Mouse (Mus musculus): ENCODE results near the gene D130052B06Rik. TPM values are rescaled to one million over a fixed set of nuclear protein-coding genes. Genes with fewer than 3 reads are reported as not detected.
A peak's percentile ranks its signal among the peaks of the same experiment; 100 is the strongest.

The D130052B06Rik gene
- total RNA-seq (2015; ENCODE audit: low replicate concordance) (not detected in 2 replicates), total RNA-seq (2017; ENCODE audit: low replicate concordance) (not detected in 2 replicates)

DNA sequence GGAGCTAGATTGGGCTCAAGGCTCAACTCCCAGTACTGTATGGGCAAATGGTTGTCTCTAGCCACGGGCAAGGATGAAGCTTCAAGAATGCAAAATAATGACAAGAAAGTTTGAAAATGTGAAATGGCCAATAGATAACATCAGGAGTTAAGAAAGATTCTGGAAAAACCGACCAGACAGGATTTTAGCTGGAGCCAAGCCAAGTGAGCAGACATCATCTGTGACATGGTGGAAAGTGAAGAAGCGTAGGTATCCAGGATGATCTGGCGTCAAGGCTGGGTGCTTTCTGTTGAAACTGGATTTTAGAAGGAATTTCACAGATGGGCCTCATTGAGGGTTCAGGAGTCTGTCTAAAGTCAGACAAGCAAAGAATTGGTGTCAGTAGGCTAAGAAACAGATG, at the start of gene D130052B06Rik:
Gene D130052B06Rik, plus strand, starts transcription at position 317 of the 400 bp plus-strand sequence.
- no peak for ATAC-seq (replicated peaks; ENCODE audit: low FRiP score, poor library complexity, severe bottlenecking)

DNA sequence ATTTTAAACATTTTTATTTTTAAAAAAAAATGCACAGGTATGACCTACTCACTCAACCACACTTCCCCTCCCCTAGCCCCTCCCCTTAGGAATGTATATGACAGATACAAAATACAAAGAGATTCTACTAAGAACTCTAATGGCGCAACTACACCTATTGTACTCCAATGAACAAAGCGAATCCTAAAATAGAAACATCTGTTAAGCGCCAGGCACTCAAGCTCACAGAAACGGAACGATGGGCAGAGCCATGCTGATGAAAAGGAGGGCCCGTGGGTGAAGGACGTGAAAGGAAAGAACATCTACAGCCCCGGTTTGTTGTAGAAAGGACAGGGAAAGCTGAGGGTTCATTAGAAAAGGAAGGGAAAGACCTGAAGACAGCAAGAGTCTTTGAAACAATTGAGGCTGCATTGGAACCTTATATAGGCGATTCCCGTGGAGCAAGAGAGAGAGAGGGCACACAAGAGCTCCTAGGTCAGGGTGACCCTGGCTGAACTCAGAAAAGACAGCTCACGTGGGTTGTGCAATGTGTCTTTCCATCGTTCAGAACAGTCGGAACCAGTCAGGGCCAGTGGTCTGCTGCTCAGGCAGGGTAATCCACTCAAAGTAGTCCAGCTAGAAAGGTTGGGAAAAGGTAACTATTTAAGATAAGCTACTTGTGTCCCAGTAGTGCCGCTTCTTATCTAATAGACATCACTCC, 48.1 kb upstream of the D130052B06Rik start:
- no peak for ATAC-seq (replicated peaks; ENCODE audit: low FRiP score, poor library complexity, severe bottlenecking)

DNA sequence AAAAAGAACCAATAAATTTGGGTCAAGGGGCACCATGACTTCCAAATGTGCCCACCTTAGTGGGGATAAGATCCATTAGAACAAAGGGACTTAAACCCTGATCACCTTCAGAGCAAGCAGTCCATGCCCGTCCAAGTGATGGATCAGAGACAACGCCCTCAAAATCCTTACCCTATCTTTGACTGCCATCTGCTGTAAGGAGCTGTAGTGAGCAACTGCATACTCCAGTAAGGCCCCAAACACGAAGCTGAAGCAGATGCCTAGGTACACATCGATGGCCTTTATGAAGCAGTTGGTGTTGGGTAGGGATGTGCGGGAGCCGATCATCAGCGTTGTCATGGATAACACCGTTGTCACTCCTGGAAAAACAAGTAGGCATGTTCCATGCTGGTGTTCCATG, 45.0 kb upstream of the D130052B06Rik start:
- ATAC-seq (replicated peaks; ENCODE audit: low FRiP score, poor library complexity, severe bottlenecking) = no peak

DNA sequence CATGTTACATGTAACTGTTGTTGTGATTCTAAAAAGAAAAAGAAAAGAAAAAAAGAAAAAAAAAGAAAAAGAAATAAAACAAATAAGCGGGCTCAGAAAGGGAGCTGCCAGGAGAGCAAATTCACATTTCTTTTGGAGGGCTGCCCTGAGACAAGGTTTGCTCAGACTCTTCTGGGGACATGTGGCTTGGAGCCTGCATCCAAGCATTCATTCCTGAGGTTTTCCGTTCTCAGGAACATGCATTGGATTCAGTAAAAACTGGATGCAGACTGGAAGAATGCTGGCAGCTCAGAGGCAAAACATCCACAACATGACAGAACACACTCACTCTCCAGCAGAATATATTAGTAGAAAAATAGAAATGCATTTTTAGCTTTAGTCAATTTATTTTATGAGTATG, 35.2 kb upstream of the D130052B06Rik start:
- no peak for ATAC-seq (replicated peaks; ENCODE audit: low FRiP score, poor library complexity, severe bottlenecking)

DNA sequence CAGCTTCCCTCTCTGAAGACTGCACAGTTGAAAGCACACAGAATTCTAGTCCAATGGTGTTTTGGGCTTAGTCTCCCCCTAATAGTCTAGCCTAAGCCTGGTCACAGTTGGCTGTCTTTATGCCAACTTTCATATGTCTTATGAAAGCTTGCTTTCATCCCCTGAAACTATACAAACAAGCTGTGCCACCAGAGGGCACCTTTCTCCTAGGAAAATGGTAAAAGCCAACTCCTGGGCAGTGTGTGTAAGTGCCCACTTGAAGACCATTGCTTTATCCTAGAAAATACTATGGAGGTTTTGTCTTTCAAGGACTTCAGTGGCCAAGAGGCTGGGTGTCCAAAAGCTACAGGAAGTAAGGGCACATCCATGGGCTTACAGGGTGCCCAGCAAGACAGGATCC, 28.7 kb upstream of the D130052B06Rik start:
- ATAC-seq (replicated peaks; ENCODE audit: low FRiP score, poor library complexity, severe bottlenecking) = no peak

DNA sequence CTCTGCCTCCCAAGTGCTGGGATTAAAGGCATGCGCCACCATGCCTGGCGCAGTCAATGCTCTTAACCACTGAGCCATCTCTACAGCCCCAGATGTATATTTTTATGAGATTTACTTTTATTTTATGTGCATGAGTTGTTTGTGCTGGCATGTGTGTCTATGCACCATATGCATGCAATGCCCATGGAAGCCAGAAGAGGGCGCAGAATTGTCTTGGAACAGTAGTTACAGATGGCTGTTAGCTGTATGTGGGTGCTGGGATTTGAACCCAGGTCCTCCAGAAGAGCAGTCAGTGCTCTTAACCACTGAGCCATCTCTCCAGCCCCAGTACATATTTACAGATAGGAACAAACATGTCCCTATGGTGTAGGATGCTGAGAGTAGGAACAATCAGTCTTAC, 24.2 kb upstream of the D130052B06Rik start:
- ATAC-seq (replicated peaks; ENCODE audit: low FRiP score, poor library complexity, severe bottlenecking) = no peak

DNA sequence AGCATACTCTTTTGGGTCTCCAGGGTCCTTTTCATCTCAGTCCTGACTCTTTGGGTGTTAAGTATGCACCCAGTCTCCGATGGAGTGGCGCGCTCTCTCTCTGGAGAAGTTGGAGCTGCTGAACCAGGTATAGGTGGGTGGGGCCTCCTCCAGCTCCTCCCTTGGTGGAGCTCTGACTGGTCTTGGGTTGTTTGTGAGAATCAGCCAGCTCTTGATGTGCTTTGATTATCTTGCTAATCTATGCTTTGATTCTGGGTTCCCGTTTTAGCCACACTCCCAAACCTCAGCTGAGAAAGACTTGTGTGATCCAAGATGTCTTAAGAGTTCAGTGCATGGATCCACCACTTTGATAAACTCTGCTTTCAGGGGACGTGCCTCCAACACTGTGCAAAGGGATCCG, 20.2 kb upstream of the D130052B06Rik start, which contains the start of gene Gabrp:
Gene Gabrp, minus strand, starts transcription at position 101 of the 400 bp plus-strand sequence.
- no peak for ATAC-seq (replicated peaks; ENCODE audit: low FRiP score, poor library complexity, severe bottlenecking)

DNA sequence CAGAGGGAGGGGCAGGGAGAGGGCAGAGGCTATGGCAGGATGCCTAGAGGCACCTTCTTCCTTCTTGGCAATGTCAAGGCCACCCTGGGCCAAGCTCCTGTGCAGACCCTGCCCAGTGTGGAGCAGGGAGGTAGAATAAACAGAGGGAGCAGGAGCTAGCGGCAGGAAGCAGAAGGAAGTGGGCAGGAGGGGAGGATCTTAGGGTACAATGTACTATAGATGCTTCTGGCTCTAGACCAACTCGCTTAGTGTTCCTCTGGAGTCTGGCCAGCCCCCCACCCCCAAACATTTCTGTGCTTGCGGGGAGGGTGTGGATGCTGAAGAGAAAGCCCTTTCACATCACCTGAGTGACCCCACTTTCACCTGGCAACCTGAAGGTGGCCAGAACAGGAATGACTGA, 19.5 kb upstream of the D130052B06Rik start:
- no peak for ATAC-seq (replicated peaks; ENCODE audit: low FRiP score, poor library complexity, severe bottlenecking)

DNA sequence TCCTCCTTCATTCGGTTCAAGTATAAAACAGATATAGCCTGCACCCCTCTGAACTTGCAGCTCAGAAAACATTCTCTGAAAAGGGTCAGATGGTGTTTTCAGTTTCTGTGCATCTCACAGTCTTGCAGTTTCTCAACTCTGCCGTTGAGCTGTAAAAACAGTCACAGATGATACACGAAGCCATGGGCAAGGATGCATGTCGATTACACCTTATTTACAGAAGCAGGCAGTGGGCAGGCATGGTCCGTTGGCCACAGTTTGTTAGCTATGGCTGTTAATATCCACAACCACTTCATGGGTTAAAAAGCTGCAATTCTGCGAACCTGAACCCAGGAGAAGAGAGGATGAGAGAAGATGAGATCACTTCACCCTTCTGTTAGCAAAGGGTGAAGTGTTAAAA, 12.5 kb upstream of the D130052B06Rik start:
- no peak for ATAC-seq (replicated peaks; ENCODE audit: low FRiP score, poor library complexity, severe bottlenecking)

DNA sequence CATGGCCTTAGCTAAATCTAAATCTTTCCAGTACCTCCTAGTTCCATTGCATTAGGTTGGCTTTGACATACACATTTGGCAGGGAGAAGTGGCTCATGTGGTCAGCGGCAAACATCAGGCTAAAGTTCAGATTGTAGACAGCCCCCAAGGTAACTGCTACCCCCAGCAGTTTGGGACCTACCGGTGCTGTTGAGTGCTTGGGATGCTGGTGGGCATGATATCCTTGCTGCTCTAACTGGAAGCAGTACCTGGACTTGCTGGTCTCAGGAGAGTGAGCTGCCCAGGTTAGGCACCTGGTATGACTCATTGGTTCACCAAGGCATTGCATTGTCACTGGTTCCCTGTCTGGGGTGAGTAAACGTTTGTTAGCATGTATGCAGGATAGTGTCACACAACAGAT, 8.3 kb upstream of the D130052B06Rik start:
- no peak for ATAC-seq (replicated peaks; ENCODE audit: low FRiP score, poor library complexity, severe bottlenecking)

DNA sequence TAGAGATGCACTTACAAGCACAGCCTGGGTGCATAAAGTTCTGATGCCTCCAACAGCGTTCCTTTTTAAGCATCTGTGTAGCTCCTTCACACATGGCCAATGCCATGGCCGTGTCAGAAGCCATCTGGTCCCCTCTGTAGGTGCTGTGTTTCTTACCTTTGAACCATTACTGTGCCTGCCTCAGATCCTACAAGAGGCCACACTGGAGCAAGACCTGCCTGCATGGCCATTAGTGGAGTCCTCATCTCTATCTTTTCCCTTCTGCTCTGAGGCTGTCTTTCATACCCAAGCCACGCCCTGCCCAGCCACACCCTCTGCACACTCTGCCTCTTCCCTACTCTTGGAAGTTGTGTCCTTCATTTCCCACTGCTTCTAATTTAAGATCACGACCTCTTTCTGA, 6.3 kb upstream of the D130052B06Rik start:
- ATAC-seq (replicated peaks; ENCODE audit: low FRiP score, poor library complexity, severe bottlenecking) = no peak

DNA sequence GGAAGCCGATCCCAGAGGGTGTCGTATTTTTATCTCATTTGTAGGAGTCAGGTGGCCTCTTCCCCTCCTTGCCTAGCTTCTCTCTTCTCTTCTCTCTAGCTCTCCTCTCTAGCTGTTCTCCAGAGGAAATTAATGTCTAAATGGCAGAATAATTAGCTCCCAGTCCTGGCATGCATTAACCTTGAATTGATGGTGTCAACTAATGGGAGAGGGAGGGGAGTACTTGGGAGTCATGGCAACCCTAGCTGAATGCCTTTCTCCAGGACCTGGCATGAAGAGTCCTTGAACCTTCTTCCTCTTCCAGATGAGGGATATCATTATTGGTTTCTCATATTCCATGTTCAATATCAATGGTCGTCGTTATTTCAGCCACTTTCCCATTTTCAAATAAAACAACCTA, 2.4 kb upstream of the D130052B06Rik start:
- no peak for ATAC-seq (replicated peaks; ENCODE audit: low FRiP score, poor library complexity, severe bottlenecking)

DNA sequence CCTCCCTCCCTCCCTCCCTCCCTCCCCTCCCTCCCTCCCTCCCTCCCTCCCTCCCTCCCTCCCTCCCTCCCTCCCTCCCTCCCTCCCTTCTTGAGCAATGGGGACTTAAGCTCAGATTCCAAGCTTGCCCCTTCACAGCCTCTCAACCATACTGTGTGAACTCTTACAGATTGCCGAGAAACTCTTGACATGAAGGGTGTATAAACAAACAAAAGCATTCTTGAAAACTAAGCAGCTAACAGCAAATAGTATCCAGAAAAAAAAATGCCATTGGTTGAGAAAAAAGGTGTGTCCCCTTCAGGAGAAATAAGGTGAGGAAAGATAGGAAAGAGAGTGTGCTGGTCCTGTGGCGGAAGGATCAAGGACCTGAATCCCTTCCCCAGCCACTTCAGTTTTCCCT, 4.1 kb downstream of the D130052B06Rik start:
- ATAC-seq (replicated peaks; ENCODE audit: low FRiP score, poor library complexity, severe bottlenecking) = no peak

DNA sequence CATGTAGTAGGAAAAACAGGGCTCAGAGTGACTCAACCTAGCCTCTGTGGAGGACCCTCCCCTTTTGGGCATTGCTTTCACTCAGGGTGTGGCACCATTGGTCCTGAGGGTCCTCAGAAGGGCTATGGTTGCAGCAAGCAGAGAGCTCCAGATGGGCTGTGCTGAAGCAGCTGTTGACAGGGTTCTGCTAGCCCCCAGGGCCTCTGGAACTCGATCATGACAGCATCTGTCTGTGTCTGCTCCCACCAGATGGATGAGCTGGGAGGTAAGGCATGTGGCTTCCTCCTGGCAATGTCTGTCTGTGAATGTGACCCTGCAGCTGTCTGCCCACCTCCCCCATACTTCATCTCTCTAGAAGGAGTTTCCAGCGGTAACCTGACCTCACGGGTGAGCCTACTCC, 8.7 kb downstream of the D130052B06Rik start:
- 0 out of 2 replicates have a peak, but pooled peaks have one; percentile 6 for ATAC-seq (replicated peaks; ENCODE audit: low FRiP score, poor library complexity, severe bottlenecking)

DNA sequence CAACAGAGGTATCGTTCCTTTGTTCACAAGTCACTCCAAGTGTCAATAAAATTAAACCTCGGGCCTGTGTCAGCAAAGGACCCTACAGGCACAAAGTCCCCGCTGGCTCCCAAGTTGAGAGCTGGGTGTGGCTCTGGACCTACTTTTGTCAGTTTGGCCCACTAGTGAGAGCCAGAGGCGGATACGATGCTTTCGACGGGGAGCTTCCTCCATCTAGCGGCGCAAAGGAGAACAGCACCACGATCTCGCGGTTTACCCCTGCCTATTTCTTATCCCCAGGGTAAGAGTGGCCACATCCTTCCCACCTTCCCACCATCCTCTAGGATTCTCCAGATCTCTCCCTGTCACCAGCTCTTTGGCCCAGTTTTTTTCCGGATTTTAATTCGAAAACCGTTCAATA, 15.1 kb downstream of the D130052B06Rik start:
- no peak for ATAC-seq (replicated peaks; ENCODE audit: low FRiP score, poor library complexity, severe bottlenecking)

DNA sequence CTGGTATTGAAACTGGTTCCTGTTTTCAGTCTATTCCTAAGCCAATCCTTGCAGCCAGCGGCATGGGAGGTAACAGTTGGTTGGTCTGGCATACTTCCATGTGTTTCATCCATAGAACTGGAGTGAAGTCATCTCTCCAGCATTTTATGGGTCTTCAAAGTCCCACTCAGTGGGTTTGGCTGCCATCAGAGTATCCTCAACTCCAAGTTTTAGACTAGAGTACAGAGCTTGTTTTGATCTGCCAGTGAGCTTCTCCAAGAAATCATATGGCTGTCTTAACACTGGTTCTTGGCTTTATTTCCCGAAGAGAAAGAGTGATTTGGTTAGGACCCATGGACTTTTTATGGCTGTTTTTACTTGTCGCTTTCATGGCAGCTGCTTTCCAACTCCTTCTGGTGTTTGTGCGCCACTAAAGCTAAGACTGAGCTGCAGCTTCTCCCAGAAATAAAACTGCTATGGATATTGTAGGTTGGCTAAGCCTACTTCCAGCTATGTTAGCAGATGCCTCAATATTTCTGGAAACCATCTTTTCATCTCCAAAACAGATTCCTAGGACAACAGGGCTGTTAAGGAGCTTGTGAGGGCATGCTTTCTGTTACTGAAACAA, 28.1 kb downstream of the D130052B06Rik start:
- ATAC-seq (replicated peaks; ENCODE audit: low FRiP score, poor library complexity, severe bottlenecking) = no peak

DNA sequence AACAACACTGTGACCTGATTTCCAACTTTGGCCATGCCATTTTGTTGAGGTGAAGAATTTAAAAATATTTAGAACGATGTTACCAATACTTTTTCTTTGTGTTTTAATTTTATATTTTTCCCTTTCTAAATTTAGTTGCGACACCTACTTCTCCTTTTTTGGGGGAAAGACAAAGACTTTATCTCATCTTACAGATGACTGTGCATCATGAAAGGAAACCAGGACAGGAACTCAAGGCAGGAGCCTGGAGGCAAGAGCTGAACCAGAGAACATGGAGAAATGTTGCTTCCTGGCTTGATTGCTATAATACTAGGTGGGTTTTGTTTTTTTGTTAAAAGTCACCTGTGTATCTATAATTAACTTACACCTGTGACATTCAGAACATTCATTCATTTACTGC, 38.0 kb downstream of the D130052B06Rik start:
- ATAC-seq (replicated peaks; ENCODE audit: low FRiP score, poor library complexity, severe bottlenecking) = no peak

DNA sequence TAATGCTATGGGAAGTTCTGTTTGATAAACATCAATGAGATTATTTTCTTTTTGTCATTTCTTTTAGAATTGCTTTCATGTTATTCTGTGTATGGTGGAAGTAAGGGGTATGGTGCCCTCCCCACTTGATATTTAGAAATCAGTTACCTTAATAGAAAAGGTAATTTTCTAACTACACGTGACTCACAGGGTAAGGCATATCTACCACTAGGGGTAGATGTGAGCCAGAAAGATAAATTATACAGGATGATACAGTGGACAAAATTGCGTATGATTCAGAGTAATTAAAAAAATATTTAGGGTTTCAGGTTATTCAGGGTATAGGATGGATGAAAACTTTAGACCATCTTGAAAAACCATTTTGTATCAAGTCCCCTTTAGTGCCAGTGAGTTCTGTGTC, 50.3 kb downstream of the D130052B06Rik start:
- ATAC-seq (replicated peaks; ENCODE audit: low FRiP score, poor library complexity, severe bottlenecking) = no peak

DNA sequence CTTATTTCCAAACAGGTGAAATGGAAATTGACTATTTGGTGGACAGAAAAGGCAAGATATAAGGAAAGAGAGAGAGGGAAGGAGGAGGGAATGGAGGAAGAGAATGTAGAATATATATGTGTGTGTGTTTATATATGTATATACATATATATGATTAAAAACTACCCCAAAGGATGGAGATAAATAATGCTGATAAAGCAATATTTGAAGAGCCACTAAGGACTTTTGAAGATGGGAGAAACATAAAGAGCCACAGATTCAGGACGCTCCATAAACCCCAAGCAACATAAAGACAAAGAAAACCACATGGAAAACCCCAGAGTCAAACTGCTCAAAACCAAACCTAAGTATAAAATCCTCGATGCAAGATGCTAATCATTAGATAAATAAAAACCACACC, 55.4 kb downstream of the D130052B06Rik start:
- no peak for ATAC-seq (replicated peaks; ENCODE audit: low FRiP score, poor library complexity, severe bottlenecking)

DNA sequence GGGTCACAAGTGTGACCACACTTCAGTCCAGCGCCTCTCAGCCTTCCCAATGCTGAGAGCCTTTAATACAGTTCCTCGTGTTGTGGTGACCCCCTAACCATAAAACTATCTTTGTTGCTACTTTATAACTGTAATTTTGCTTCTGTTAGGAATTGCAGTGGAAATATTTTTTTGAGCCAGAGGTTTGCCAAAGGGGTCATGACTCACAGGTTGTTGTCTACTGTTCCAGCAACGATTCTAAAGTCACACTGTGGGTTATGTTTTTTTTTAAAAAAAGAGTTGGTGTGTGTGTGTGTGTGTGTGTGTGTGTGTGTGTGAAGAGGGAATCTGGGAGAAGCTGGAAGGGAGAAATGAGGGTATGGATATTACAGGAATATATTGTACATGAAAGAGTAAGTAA, 56.1 kb downstream of the D130052B06Rik start:
- ATAC-seq (replicated peaks; ENCODE audit: low FRiP score, poor library complexity, severe bottlenecking) = no peak

DNA sequence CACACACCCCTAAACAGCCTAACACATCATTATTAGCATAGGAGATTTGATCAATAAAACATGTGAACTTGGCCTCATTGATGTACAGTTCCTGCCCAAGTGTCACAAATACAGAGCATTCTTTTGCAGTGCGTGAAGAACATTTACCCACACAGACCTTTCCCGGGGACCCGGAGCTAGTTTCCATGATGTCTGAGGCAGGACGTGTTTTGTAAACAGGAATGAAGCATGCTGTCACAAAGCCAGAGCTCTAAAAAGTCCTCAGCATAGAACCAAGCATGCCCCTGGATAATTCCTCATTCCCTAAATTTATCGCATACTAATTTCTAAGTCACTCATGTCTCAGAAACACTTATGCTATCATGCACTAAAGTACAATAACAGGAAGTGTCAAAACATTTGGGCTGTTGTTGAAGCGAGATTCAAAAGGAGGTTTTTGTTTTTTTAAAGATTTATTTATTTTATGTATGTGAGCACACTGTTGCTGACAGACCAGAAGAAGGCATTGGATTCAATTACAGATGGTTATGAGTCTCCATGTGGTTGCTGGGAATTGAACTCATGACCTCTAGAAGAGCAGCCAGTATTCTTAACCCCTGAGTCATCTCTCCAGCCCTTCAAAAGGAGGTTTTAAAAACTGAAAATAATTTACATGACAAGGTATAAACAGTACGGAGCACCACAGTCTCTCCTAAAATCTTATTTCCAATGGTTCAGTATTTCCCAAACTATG, 56.9 kb downstream of the D130052B06Rik start:
- ATAC-seq (replicated peaks; ENCODE audit: low FRiP score, poor library complexity, severe bottlenecking) = no peak

Measured in erythroid progenitor cell, adult 5-6 weeks (primary cell).